14 mouse cellular contexts compared by ENCODE assay signal in genomic region chr13:45538091-45538490, GRCm38 (mm10). TPM values are rescaled to one million over a fixed set of nuclear protein-coding genes. Genes with fewer than 3 reads are reported as not detected.
A peak's percentile ranks its signal among the peaks of the same experiment; 100 is the strongest.
DNase-seq lines count a peak whose midpoint lies in the region; ATAC-seq and TF ChIP-seq lines count a peak whose summit lies in the region.
"Had no signal": no experiment of that assay in that cellular context is flagged by ENCODE, and none has a peak within 500 bp of the region (broad histone marks: within the 10 kb centered on the region; RNA-seq: fewer than 3 reads in every experiment).

No protein-coding gene starts in this region.

- no peaks in the 10 kb centered on the region for H3K27me3 ChIP-seq in cerebellum, adult 2 months (ENCODE audit: control insufficient read depth, insufficient read depth, low read length)
- H3K27me3 ChIP-seq in heart, embryonic 13.5 days (replicated peaks) = no peaks in the 10 kb centered on the region
- no peaks in the 10 kb centered on the region for H3K27me3 ChIP-seq in liver, embryonic 12.5 days (replicated peaks)
- no peaks in the 10 kb centered on the region for H3K27me3 ChIP-seq in liver, embryonic 13.5 days
- H3K27me3 ChIP-seq: CH12.LX; neural tube, embryonic 12.5 days had no signal

- ATAC-seq in heart, embryonic 13.5 days (ENCODE audit: extremely low read depth, insufficient number of reproducible peaks, low FRiP score, low TSS enrichment) = no peak
- ATAC-seq in liver, embryonic 12.5 days = no peak
- no peak for ATAC-seq in liver, embryonic 13.5 days (ENCODE audit: low read depth)

- no peak for TF ChIP-seq POLR2A in cerebellum, adult 2 months (IDR thresholded peaks at IDR 0.05; ENCODE audit: borderline replicate concordance, insufficient read depth, low read length)

- H3K36me3 ChIP-seq in heart, embryonic 13.5 days = peaks cover 57% of the 10 kb centered on the region
- H3K36me3 ChIP-seq in liver, embryonic 12.5 days = peaks cover 98% of the 10 kb centered on the region
- H3K36me3 ChIP-seq in liver, embryonic 13.5 days = peaks cover 98% of the 10 kb centered on the region
- H3K36me3 ChIP-seq: embryonic facial prominence, embryonic 10.5 days; neural tube, embryonic 12.5 days had no signal

- no peaks in the 10 kb centered on the region for H3K9me3 ChIP-seq in heart, embryonic 13.5 days
- H3K9me3 ChIP-seq in liver, embryonic 12.5 days (replicated peaks) = no peaks in the 10 kb centered on the region
- H3K9me3 ChIP-seq in liver, embryonic 13.5 days (replicated peaks) = no peaks in the 10 kb centered on the region
- H3K9me3 ChIP-seq: embryonic facial prominence, embryonic 10.5 days; neural tube, embryonic 12.5 days had no signal

- H3K4me1 ChIP-seq in cerebellum, adult 2 months (ENCODE audit: control insufficient read depth, insufficient read depth, low read length) = peaks cover 11% of the 10 kb centered on the region
- peaks cover 66% of the 10 kb centered on the region for H3K4me1 ChIP-seq in heart, embryonic 13.5 days
- H3K4me1 ChIP-seq in liver, embryonic 12.5 days = peaks cover 75% of the 10 kb centered on the region
- H3K4me1 ChIP-seq in liver, embryonic 13.5 days (replicated peaks) = peaks cover 78% of the 10 kb centered on the region

- DNase-seq in cerebellum, adult 2 months = no peak
- no peak for DNase-seq in cerebellum, postnatal 4 days (ENCODE audit: low spot score in 2 of 2)
- no peak for DNase-seq in heart, postnatal 14 days
- no peak for DNase-seq in liver
- DNase-seq in liver, embryonic 13.5 days = no peak
- DNase-seq in embryo, embryonic 9.5 days (ENCODE audit: extremely low spot score) = no peak
- DNase-seq: right cerebral cortex, postnatal 14 days had no signal

- WGBS in cerebellum, adult 2 months = 19% methylated on average over 9 of the region's 9 CpGs
- WGBS in heart, embryonic 13.5 days = 45% methylated on average over 9 of the region's 9 CpGs
- 74% methylated on average over 9 of the region's 9 CpGs for WGBS in liver, embryonic 12.5 days (ENCODE audit: insufficient replicate concordance)
- WGBS in liver, embryonic 13.5 days (ENCODE audit: insufficient replicate concordance) = 79% methylated on average over 9 of the region's 9 CpGs

- H3K4me3 ChIP-seq in cerebellum, adult 2 months (replicated peaks; ENCODE audit: insufficient read depth, low read depth, low read length) = peak overlapping the region; percentile 16
- H3K4me3 ChIP-seq in heart, embryonic 13.5 days = no peak overlapping the region
- no peak overlapping the region for H3K4me3 ChIP-seq in liver, embryonic 12.5 days
- no peak overlapping the region for H3K4me3 ChIP-seq in liver, embryonic 13.5 days (replicated peaks)
- H3K4me3 ChIP-seq: neural tube, embryonic 12.5 days had no signal

- peak overlapping the region; percentile 82 for H3K27ac ChIP-seq in cerebellum, adult 2 months (ENCODE audit: insufficient read depth, low read length)
- H3K27ac ChIP-seq in heart, embryonic 13.5 days (replicated peaks) = peak overlapping the region; percentile 84
- H3K27ac ChIP-seq in liver, embryonic 12.5 days = peak overlapping the region; percentile 70
- H3K27ac ChIP-seq in liver, embryonic 13.5 days = peak overlapping the region; percentile 78
- H3K27ac ChIP-seq: embryonic facial prominence, embryonic 10.5 days; hindbrain, postnatal 0 days; kidney, postnatal 0 days; neural tube, embryonic 12.5 days had no signal

- H3K9ac ChIP-seq in heart, embryonic 13.5 days = peak overlapping the region; percentile 73
- H3K9ac ChIP-seq in liver, embryonic 12.5 days = peak overlapping the region; percentile 10; the same call in 1 of the 2 replicates
- peak overlapping the region; percentile 27 for H3K9ac ChIP-seq in liver, embryonic 13.5 days
- H3K9ac ChIP-seq: neural tube, embryonic 12.5 days had no signal

- intact Hi-C loops in heart, postnatal 14 days (cut with DNase I) = no loop called here

- TF ChIP-seq CTCF in cerebellum, adult 2 months (IDR thresholded peaks at IDR 0.05; ENCODE audit: borderline replicate concordance, insufficient read depth, low read depth, low read length) = no peak

- peak overlapping the region; percentile 72 for H3K4me2 ChIP-seq in heart, embryonic 13.5 days
- no peak overlapping the region for H3K4me2 ChIP-seq in liver, embryonic 12.5 days
- no peak overlapping the region for H3K4me2 ChIP-seq in liver, embryonic 13.5 days

RNA-seq across cellular contexts. Expression of gene Gmpr, which starts 30.8 kb away (rescaled TPM):
- 69.1 TPM in 2 replicates for polyA plus RNA-seq in cerebellum, adult 2 months (2012; rRNA removed)
- polyA plus RNA-seq in heart, embryonic 13.5 days (2015; fragmentation: Nextera tagmentation; extraction: Ambion mirVana) = 179 and 199 TPM in 2 replicates
- 100 to 1,000 TPM; 166 to 175 TPM for total RNA-seq in heart, postnatal 14 days (2021)
- polyA plus RNA-seq in liver, embryonic 12.5 days (2016; fragmentation: Nextera tagmentation; extraction: Ambion mirVana) = 364 and 366 TPM in 2 replicates
- 352 and 354 TPM in 2 replicates for polyA plus RNA-seq in liver, embryonic 13.5 days (2015; fragmentation: Nextera tagmentation; extraction: Ambion mirVana)

Comparison
In these comparisons a context has a peak if more than half of its experiments do, and no peak if none do; other contexts are left out.
1. H3K9ac ChIP-seq: peak in every context shown above with its lines; median percentile 73 in heart, embryonic 13.5 days; 27 in liver, embryonic 13.5 days; 10 in liver, embryonic 12.5 days.